Mouse (Mus musculus): ENCODE data around the gene Nat8f4.

DNA sequence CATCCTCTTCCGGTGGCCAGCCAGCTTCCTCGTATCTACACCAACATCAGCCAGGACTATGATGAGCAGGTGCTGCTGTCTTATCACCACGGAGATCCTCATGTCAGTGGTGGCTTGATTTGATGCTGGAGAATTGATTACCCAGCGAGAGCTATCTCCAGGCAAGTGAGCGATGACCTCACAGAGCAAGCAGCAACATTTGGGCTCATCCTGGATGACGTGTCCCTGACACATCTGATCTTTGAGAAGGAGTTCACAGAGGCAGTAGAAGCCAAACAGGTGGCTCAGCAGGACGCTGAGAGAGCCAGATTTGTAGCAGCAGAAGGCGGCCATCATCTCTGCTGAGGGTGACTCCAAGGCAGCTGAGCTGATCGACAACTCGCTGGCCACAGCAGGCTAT lies 34.0 kb upstream of the Nat8f4 start:
- TF ChIP-seq CTCF (IDR thresholded peaks at IDR 0.05; ENCODE audit: control insufficient read depth, insufficient read depth, insufficient read length): no peak
- TF ChIP-seq CEBPB (IDR thresholded peaks at IDR 0.05; ENCODE audit: low read depth): no peak
- TF ChIP-seq MYOG (IDR thresholded peaks at IDR 0.05; ENCODE audit: control insufficient read depth, extremely low read depth, insufficient read length): no peak
